Mouse (Mus musculus) adrenal gland (tissue): ENCODE results near the gene Eef1akmt2.

Source experiments
- intact Hi-C: fragments of 180-260 bp; cut with DNase I; formaldehyde crosslinking; loops from one replicate; pipeline ENCODE4 v1.15.1; 2025

The Eef1akmt2 gene

DNA sequence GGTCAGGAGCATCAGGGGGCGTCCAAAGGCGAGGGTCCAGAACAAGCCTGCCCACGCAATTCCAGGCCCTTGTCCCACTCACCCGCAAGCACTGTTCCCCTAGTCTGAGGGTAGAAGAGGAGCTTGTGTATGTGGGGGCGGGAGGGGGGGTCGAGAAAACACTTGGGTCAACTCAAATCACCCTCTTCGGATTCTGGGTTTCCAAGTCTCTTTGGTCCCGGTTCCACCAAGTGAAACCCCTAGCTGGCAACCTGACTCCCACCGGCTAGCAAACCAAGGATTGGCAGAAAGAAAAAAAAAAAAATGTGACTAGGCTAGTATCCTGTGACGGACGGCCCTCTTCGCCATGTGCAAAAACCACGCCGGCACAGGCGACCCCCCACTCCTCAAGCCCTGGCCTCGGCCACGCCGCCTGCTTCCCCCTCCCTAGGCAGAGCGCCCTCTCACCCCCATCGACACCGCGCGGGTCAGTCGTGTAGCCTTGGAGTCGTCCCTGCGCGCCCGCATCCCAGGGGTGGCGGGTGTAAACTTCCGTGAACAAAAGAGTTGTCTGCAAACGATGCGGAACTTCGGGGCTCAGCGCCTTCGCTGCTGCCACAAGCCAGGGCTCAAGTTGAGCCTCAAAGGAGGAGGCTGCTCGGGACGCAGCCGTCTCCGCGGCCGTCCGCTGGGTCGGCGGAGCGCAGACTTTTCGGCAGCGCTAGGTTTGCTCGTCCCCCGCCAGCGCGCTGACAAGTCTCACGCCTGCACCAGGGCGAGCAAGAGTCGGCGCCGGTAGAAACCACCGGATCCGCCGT, 39.7 kb downstream of the Eef1akmt2 start:
- intact Hi-C loops, result loop anchor here (5.0 kb wide), 3 partner anchors 46 to 96 kb away; no protein-coding TSS in a partner anchor

GRCm38 (mm10) chr7:132811716-132812618, 40.5 kb downstream of the Eef1akmt2 start:
- intact Hi-C loops, result loop anchor here (2.0 to 5.0 kb wide), 4 partner anchors 45 to 155 kb away; no protein-coding TSS in a partner anchor

DNA sequence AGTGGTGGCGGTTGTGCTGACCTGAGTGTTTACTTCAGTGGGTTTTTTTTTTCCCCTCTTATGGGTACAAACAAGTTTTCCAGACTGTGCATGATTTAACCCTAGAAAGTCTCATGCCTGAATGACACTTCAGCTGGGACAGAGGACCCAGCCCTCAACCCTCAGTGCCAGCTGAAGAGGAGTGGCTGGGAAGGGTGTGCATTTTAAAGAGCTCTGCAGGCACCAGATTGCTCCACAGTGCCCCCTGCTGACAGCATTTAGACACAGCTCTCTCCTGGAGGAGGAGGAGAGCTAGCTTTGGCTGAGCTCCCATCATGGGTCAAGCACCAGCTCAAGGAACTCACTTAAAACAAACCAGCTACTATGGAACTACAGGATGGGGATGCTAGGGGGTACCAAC, 41.6 kb downstream of the Eef1akmt2 start:
- intact Hi-C loops, result loop anchor here (2.0 to 5.0 kb wide), 4 partner anchors 44 to 154 kb away; no protein-coding TSS in a partner anchor

DNA sequence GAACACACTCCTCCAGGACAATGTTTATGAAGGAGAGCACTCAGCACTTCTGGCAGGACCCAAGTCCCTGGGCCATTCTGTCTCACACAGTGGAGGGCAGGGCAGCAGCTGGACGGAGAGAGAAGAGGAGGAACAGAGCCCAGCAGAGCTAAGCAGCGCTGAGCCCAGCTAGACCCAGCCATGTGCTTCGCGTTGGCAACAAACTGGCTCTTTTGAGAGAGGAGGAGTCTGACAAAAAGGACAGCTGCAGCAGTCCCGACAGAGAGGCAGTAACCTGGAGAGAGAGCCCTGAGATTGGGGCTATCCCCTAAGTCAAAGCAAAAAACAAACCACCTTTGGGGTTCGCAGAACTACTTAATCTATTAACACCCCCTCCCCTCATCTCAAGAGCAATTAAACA, 42.1 kb downstream of the Eef1akmt2 start:
- intact Hi-C loops, result loop anchor here (2.0 to 5.0 kb wide), 4 partner anchors 43 to 154 kb away; no protein-coding TSS in a partner anchor

DNA sequence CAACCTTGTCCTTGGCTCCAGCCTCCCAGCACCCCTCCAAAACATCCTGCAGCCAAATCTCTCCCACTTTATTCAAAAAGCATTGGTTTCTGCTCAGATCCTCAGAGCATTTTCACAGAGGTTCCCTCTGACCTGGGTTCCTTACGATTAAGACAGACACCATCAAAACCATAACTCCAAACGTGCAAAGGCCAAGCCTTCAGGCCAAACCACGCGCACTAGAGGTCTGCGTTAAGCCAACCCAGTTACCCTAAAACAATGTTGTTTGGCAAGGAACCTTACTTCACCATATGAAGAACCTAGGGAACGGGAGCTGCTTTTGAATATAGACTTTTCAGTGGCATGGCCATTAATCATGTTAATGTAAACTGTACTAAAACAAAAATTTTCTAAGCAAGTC, 42.8 kb downstream of the Eef1akmt2 start:
- intact Hi-C loops, result loop anchor here (2.0 to 5.0 kb wide), 4 partner anchors 42 to 153 kb away; no protein-coding TSS in a partner anchor

GRCm38 (mm10) chr7:132808841-132809682, 43.4 kb downstream of the Eef1akmt2 start:
- intact Hi-C loops, result no loop called here

- intact Hi-C loops, result no loop called here
Measured at GRCm38 (mm10) chr7:132808051-132808796, 44.2 kb downstream of the Eef1akmt2 start.

- intact Hi-C loops, result no loop called here
Measured at GRCm38 (mm10) chr7:132806926-132807857, 45.3 kb downstream of the Eef1akmt2 start.

DNA sequence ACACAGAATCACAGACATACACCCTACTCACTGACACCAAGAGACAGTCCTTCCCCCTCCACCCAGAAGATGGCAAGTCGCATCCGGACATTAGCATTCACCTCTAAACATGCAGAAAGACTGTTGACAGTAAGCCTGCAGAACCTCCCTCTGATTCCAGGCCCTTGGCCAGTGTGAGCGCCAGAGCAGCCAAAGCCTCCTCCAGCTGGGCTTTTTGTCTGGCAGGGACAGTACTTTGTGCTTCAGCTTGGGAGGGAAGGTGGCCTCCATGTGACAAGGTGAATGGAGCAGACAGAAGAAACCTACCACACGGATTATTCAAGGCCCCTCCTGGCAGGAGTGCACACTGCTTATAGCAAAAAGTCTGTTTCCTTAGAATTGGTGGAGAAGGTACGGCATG, 46.2 kb downstream of the Eef1akmt2 start:
- intact Hi-C loops, result no loop called here

- intact Hi-C loops, result no loop called here
Measured at GRCm38 (mm10) chr7:132804951-132805350, 47.5 kb downstream of the Eef1akmt2 start.

GRCm38 (mm10) chr7:132804461-132804860, 48.0 kb downstream of the Eef1akmt2 start:
- intact Hi-C loops, result no loop called here

DNA sequence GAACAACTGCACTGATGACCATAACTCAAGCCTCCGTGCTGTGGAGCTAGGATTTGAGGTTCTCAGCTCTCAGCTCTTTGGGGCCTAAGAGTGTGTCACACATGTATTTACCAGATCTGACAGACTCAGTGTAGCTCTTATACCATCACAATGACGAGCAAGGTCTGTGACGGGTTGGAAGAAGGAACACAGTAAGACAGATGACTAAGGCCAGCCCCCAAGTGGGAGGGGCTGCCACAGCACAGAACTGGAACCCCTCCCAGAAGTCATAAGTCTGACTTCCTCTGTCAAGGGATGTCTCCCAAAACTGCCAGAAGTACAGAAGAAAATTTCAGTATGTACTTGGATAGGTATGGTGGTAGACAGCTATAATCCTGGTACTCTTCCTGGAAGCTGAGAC, 48.5 kb downstream of the Eef1akmt2 start:
- intact Hi-C loops, result no loop called here

- intact Hi-C loops, result no loop called here
Measured at GRCm38 (mm10) chr7:132803336-132803735, 49.1 kb downstream of the Eef1akmt2 start.

DNA sequence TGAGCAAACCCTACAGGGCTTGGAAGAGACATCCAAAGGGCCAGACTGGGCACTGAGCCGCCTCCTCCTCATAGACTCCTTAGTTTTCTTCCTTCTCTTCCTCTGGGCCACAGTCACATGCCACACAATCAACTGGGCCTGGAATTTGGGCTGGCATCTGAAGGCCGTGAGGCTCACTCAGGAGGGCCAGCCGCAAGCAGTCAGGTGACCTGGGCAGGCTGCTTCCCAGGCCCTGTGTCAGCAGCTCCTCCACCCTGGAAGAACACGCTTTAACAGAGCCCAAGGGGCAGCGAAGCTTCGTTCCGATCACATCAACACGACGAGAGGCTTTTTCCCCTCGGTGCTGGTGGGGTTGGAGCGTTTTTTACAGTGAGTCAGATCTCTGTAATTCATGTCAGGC, 49.8 kb downstream of the Eef1akmt2 start:
- intact Hi-C loops, result no loop called here

DNA sequence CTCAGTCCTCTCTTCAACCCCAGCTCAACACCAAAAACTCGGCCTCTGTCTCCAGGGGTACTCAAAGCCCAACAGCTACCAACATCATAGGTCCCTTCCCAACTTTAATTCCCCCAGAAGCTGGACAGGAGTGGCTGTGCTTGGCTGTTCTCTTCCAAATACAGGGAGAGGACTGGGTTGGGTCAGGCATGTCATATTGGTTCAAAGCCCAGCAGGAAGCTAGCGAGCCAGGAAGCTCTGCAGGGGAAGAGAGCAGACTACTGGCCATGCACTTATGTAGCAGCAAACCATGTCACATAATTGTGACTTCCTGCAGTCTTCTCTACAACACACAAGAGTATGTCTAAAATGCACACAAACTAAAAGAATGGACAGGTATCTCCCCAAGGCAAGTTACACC, 50.4 kb downstream of the Eef1akmt2 start:
- intact Hi-C loops, result no loop called here

DNA sequence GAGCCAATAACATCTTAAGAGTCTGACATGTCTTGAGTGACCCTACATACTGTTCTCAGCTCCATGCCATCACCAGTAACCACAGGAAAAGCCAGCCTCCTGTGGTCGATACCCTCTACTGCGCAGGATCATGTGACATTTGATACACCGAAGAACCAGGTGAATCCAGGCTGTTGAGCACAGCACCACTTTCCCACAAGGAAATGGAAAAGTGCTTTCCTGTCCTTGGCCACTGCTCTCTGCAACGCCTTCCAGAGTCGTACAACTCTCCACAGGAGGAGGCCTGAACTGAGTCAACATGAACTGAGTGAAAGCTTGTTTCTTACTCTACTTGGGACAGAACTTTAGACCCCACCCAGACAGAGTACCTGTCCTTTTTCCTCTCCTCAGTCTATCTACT, 51.0 kb downstream of the Eef1akmt2 start:
- intact Hi-C loops, result no loop called here

GRCm38 (mm10) chr7:132800868-132801267, 51.6 kb downstream of the Eef1akmt2 start:
- intact Hi-C loops, result no loop called here

DNA sequence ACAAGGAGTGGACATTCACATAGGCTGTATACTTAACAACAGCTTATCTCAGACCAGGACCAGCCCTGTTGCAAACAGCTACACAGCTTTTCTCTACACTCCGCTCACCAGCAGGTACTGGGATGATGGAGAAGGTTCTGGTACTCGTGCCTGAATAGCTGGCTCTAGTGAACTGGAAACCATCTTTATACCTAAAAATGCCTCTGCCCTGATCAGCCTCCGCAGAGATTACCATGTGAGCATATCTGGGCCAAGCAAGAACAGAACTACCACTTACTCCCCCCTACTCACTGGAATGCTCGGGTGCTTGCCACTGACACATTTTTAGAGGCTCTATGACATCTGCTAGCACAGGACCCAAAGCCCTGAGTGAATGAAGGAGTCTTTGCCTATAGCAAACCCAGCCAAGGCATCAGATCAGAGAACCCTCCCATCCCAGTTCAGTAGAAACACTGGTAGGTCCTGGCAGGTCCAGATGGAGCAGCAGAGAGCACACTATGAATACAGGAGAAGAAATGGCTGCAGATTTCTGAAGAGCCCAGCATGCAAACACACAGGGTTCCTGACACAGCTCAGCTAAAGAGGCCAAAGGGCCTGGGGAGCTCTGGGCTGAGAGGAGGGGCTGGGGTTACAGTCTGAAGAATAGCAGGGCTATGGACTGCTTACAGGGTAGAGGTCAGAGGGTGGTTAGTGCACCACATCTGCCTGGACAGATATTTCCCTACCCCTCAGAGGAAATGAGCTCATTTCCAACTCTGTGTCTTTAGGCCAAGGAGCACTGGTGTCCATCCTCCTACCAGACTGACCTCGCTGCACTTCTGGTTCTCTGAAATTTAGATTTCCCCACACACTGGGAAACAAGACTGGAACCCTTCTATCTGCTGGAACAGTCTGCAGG, 53.1 kb downstream of the Eef1akmt2 start:
- intact Hi-C loops, result no loop called here
